Mouse (Mus musculus): ENCODE measurements around the gene Npas3. TPM values are rescaled to one million over a fixed set of nuclear protein-coding genes. Genes with fewer than 3 reads are reported as not detected.

Npas3 gene
- total RNA-seq, 2 experiments from 2014 or later: 0.22 TPM; not detected in 1

DNA sequence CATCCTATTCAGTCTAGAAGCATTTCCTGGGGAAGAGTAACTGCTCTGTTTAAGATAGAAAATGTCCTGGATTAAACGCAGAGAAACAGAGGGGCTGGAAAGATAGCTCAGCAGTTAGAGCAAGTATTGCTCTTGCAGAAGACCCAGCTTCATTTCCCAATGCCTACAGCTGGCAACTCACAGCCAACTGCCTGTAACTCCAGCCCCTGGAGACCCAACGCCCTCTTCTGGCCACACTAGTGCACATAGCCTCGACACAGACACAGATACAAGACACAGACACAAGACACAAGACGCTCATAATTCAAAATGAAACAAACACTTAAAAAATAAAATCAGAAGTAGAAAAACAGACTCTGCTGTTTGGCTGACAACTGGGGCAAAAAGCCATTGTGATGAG is 754.0 kb downstream of the Npas3 start:
- intact Hi-C loops (cut with DNase I): no loop called here
- no peak for DNase-seq
- no peak overlapping the region for H3K4me3 ChIP-seq
- TF ChIP-seq CTCF (IDR thresholded peaks at IDR 0.05): no peak; the same call in 1 of the 2 replicates
- no peak overlapping the region for H3K27ac ChIP-seq

DNA sequence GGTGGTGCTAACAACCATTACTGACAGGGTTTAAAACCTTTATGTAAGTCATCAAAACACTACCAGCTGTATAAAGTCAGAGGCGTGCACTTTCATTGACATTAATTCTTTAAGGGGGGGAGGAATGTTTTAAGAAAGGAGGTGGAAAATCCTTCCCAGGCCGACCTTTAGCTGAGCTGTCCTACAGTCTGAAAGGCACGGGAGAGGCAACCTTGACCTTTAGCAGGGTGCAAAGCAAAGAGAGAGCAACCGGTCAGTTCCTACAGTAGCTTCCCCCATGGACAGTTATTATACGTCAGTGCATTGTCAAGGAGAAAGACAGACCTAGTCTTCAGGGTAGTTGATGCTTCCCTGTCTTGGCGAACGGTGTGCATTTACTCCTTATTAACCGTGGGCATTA is 756.1 kb downstream of the Npas3 start:
- DNase-seq: no peak
- intact Hi-C loops (cut with DNase I): no loop called here
- Histone ChIP-seq H3K27ac (no peak overlapping the region), H3K4me3 (no peak overlapping the region)
- TF ChIP-seq CTCF (IDR thresholded peaks at IDR 0.05): no peak

DNA sequence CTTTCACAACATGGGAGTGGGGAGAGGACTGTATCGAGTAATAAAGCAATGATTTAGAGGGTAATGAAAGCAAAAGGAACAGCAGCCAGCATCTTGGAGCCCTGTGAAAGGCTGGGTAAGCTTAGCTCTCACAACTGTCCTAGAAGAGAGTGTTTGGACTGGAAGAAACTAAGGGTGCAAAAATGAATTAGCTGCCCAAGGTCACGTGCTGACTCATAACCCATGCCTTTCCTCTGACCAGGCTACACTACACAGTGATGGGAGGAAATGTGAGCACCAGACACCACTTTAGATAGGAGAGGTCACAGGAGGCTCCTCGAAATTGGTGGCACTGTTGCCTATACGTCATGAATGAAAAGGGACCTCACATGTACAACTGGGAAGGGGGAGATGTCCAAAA is 757.1 kb downstream of the Npas3 start:
- TF ChIP-seq CTCF (IDR thresholded peaks at IDR 0.05): no peak
- no peak for DNase-seq
- intact Hi-C loops (cut with DNase I): no loop called here
- Histone ChIP-seq H3K4me3 (no peak overlapping the region), H3K27ac (no peak overlapping the region)

DNA sequence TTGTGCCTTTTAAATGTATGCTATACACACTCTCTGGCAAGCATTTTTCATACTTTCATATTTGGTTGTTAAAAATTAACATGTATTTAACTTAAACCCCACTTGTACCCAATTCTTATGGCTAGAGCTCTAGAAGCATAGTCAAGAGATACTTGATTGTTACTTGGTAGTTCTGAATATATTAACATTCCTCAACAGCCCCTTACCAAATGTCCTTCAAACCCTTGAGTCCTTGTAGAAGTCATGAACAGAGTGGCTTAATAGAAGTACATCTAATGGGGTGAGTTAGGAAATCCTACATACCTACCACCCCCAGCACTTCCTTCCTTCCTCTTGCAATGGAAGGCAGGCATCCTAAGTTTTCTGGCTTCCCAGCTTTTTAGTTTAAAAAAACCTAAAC is 766.8 kb downstream of the Npas3 start:
- Histone ChIP-seq H3K27ac (no peak overlapping the region), H3K4me3 (no peak overlapping the region)
- TF ChIP-seq CTCF (IDR thresholded peaks at IDR 0.05): no peak
- no peak for DNase-seq
- intact Hi-C loops (cut with DNase I): no loop called here

DNA sequence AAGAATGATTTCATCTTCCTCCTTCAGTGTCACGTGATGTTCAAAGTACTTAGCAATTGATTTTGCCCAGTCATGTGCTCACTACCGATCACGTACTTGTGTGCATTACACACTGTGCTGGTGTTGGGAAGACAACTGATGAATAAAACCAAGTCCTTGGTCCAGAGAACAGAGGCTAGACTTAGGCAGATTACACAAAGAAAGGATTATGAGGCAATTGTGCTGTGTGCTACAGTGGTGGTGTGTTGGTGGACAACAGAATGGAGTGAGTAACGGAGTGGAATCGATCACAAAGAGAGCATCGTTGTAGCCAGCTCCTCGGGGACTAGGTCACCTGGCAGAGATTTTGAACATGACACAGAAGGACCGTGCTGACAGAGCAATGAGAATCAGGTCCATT is 769.5 kb downstream of the Npas3 start:
- H3K4me3 ChIP-seq: no peak overlapping the region
- DNase-seq: no peak
- no peak for TF ChIP-seq CTCF (IDR thresholded peaks at IDR 0.05)
- intact Hi-C loops (cut with DNase I): no loop called here
- H3K27ac ChIP-seq: no peak overlapping the region

DNA sequence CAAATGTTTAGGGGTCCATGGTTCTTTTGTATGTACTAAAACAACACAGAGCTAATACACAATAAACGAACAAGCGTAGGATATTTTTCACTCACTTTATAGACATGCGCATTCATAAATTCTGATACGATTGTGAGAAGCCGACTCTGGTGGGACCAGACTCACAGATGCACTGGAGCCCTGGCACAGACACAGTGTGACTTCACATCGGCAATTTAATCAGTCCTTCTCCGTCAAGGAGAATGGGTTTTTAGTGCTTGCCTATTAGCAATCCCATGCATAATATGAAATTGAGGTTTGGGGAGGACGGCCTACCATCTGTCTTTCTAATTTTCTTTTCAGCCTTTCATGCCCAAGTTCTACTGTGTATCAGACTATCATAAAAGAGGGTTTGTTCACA is 771.5 kb downstream of the Npas3 start:
- Histone ChIP-seq H3K4me3 (no peak overlapping the region), H3K27ac (no peak overlapping the region)
- no peak for DNase-seq
- intact Hi-C loops (cut with DNase I): no loop called here
- TF ChIP-seq CTCF (IDR thresholded peaks at IDR 0.05): no peak

DNA sequence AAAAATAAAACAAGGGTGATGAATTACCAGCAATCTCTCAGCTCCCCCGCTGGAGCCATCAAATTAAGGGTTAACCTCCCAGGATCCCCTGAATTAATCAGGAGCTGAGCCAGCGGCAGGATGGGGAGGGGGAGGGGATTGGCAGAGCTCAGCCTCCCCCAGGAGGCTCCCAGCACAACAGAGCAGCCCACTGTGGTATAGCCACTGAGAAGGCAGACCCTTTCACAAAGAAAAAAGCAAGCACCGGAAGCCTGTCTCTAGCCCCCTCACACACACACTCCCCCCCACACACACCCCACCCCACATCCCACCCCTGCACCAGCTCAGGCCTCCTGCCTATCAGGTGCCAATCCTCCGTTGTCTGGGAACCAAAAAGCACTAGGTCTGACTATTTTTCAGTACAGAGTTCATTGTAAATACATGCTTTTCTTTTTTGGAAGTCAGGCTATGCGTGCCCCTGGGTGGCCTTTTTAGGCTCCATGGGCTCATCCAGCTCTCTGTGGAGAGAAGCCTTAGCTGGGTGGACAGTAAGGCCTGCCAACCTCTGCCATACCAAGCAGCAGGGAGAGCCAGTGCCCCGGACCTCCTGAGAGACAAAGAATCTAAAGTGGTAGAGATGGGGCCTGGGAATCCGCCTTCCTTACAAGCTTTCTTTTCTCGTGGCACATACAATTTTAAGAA is 786.3 kb downstream of the Npas3 start:
- Histone ChIP-seq H3K27ac (no peak overlapping the region), H3K4me3 (no peak overlapping the region)
- intact Hi-C loops (cut with DNase I): no loop called here
- no peak for DNase-seq
- no peak for TF ChIP-seq CTCF (IDR thresholded peaks at IDR 0.05)

DNA sequence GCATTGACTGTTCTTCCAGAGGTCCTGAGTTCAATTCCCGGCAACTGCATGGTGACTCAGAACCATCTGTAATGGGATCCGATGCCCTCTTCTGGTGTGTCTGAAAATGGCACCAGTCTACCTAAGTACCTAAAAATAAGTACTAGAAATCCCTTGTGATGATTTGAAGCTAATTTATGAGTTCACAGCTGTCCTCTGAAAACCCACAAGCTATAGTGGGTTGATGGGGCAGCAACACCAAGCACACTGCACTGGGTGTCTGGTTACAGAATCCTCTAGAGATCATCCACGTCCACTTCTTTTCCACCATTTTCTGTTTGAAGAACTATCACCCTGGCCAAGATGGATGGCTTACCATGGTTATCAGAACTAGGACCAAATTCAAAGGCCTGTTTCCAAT is 789.1 kb downstream of the Npas3 start:
- no peak for DNase-seq
- H3K4me3 ChIP-seq: no peak overlapping the region
- no peak overlapping the region for H3K27ac ChIP-seq
- no peak for TF ChIP-seq CTCF (IDR thresholded peaks at IDR 0.05)
- intact Hi-C loops (cut with DNase I): no loop called here

DNA sequence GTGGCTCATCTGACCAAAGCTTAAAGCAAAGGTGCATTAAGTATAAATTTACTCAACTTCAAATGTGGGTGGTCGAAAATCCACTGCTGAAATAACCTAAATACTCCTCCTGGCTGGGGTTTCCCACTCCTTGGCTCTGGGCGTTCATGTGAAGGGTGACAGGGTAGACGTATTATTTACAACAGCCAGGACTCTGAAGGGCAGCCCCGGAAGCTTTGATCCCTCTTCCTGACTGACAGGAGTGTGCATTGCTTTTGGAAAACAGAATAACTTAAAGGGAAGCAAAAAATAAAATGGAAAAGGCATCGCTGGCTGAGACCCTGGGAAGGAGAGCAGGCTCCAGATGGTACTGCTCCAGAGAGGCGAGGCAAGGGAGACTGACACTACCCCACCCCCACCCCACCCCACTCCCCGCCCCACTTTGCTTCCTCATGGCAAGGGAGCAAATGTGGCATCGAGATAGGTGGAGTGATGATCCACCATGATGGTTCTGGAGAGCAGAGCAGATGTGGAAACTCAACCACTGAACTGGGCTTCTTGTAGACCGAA is 794.6 kb downstream of the Npas3 start:
- DNase-seq: no peak
- intact Hi-C loops (cut with DNase I): no loop called here
- TF ChIP-seq CTCF (IDR thresholded peaks at IDR 0.05): no peak
- no peak overlapping the region for H3K4me3 ChIP-seq
- no peak overlapping the region for H3K27ac ChIP-seq

DNA sequence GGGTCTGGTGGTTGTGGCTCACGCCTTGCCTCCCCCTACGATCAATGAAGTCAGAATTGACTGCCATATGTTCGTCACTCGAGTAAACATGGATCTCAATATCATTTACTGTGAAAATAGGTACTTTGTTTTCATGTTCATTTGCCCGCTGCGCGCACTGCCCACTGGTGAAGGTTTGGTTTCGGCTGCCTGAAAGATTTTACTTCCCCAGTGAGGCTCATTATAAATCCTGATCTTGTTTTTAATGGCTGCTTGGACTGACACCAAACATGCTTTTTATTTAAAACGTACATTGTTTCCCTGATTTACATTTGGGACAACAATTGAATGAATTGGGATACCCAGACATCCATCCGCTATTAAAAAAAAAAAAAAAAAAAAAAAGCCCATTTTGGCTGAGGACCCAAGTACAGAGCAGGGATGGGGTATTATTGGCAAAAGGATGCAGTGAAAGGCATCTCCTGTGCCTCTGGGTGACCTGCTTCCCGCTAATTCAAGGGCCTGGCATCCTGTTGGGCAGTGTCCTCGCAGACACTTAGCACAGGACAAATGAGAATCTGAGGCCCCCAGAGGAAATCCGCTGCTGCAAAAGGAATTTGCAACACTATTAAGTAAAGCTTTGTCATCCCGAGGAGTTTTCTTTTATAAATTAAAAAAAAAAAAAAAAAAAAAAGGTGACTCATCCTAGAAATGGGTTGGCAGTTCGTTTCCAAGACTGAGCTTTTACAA is 796.3 kb downstream of the Npas3 start:
- intact Hi-C loops (cut with DNase I): no loop called here
- Histone ChIP-seq H3K4me3 (no peak overlapping the region), H3K27ac (no peak overlapping the region)
- DNase-seq: no peak
- no peak for TF ChIP-seq CTCF (IDR thresholded peaks at IDR 0.05)

DNA sequence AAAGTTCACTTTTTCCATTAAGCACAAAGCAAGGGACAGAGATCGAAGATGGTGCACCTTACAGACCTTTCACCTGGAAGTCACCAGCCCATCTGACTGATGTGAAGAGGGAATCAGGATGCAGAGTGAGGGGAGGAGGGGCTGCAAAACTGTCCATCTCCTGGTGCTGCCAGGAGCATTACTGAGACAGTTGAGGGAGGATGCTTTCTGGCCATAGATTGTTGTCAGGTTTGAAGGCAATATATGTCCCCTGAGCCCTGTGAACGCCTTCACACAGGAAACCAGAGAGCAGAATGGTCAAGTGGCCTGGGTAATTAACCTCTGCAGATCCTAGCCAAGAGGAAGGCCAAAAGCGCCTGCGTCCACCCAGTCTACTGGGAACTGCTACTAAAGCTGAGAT is 796.9 kb downstream of the Npas3 start:
- no peak for DNase-seq
- intact Hi-C loops (cut with DNase I): no loop called here
- Histone ChIP-seq H3K4me3 (no peak overlapping the region), H3K27ac (no peak overlapping the region)
- TF ChIP-seq CTCF (IDR thresholded peaks at IDR 0.05): no peak

DNA sequence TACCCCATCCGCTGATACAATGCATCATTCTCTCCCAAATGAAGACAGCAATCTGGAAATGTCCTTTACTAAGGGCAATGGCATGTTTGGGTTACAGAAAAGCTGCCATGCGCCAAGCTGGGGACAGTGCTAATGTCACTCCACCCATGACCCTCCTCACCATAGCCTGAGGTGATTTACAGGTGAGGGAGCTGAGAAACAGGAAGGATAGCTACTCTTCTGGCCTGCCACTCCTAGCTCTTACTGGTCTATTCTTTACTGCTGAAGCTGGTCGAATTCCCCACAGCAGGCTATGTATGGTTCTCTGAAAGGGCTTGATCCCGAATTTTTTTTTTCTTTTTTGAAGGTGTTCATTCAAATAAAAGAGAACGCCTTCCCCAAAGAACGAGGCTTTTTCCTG is 798.3 kb downstream of the Npas3 start:
- H3K27ac ChIP-seq: no peak overlapping the region
- intact Hi-C loops (cut with DNase I): no loop called here
- TF ChIP-seq CTCF (IDR thresholded peaks at IDR 0.05): no peak
- no peak for DNase-seq
- no peak overlapping the region for H3K4me3 ChIP-seq

DNA sequence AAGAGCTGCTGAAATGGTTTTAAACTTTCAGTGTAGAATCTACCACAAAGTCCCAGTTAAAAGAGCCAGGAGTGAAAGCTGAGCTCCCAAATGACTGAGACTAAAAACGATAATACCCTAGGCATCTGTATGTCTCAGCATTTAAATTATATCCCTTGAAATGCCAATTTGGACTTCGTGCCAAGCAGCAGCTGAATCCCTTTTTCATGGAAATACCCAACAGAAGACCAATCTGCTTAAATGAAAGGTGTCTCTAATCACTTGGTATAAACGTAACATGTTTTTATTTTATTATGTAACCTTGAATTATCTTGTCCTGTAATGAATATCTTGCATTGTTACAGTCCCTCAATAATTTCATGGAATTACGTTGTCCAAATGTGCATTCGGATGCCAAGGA is 799.6 kb downstream of the Npas3 start:
- Histone ChIP-seq H3K4me3 (no peak overlapping the region), H3K27ac (no peak overlapping the region)
- TF ChIP-seq CTCF (IDR thresholded peaks at IDR 0.05): no peak
- intact Hi-C loops (cut with DNase I): no loop called here
- DNase-seq: no peak

DNA sequence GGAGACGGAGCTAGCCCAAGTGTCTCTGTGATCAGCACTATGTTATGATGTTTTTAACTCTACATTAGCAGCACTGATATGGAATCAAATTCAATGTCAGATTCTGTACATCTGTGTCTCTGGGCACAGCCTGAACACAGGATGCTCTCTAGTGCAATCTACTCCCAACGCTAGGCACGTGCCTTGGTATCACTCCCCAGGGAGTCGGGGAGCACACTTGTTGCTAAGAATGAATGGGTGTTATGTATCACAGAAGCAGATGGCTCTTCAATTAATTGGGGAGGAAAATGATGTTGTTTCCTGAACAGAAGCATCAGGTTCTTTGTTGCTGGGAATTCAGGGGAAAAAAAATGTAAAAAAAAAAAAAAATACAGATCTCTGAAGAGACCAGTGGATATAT is 801.4 kb downstream of the Npas3 start:
- intact Hi-C loops (cut with DNase I): no loop called here
- DNase-seq: no peak
- H3K27ac ChIP-seq: no peak overlapping the region
- no peak for TF ChIP-seq CTCF (IDR thresholded peaks at IDR 0.05)
- H3K4me3 ChIP-seq: no peak overlapping the region
